15 mouse cellular contexts compared by ENCODE assay signal in genomic region chr4:95038024-95038423, GRCm38 (mm10). TPM values are rescaled to one million over a fixed set of nuclear protein-coding genes. Genes with fewer than 3 reads are reported as not detected.
A peak's percentile ranks its signal among the peaks of the same experiment; 100 is the strongest.
DNase-seq lines count a peak whose midpoint lies in the region; ATAC-seq and TF ChIP-seq lines count a peak whose summit lies in the region.
"Had no signal": no experiment of that assay in that cellular context is flagged by ENCODE, and none has a peak within 500 bp of the region (broad histone marks: within the 10 kb centered on the region; RNA-seq: fewer than 3 reads in every experiment).

No protein-coding gene starts in this region.

- TF ChIP-seq POLR2A in brain, embryonic 14.5 days (IDR thresholded peaks at IDR 0.05; ENCODE audit: borderline replicate concordance, extremely low read depth, insufficient read depth, insufficient read length, poor library complexity, severe bottlenecking): no peak

- H3K27me3 ChIP-seq in heart, embryonic 11.5 days (ENCODE audit: control insufficient read depth, insufficient read depth, low read length): no peaks in the 10 kb centered on the region
- H3K27me3 ChIP-seq in heart, embryonic 14.5 days (ENCODE audit: control insufficient read depth, insufficient read depth, low read length): no peaks in the 10 kb centered on the region
- H3K27me3 ChIP-seq: midbrain, embryonic 15.5 days; neural tube, embryonic 12.5 days had no signal

- no peak for ATAC-seq in heart, embryonic 11.5 days (replicated peaks; ENCODE audit: insufficient number of reproducible peaks, low FRiP score, low TSS enrichment)
- peak; percentile 47; the same call in 1 of the 2 replicates for ATAC-seq in heart, embryonic 14.5 days (ENCODE audit: insufficient number of reproducible peaks, insufficient read depth, low FRiP score, low read depth)
- ATAC-seq: midbrain, embryonic 15.5 days had no signal

- no peak overlapping the region for H3K27ac ChIP-seq in heart, embryonic 11.5 days (ENCODE audit: low read depth, low read length)
- H3K27ac ChIP-seq in heart, embryonic 14.5 days (replicated peaks in 1 of 2; ENCODE audit: control insufficient read depth in 1 of 2, insufficient read depth in 1 of 2, low read depth in 2 of 2, low read length in 2 of 2): peak overlapping the region in 1 of 2 experiments; percentile 14; a peak in 1 of 4 replicates
- H3K27ac ChIP-seq: kidney, postnatal 0 days; liver, embryonic 14.5 days; midbrain, embryonic 15.5 days; neural tube, embryonic 12.5 days had no signal

- H3K9me3 ChIP-seq in heart, embryonic 11.5 days (replicated peaks; ENCODE audit: control insufficient read depth, low read length): no peaks in the 10 kb centered on the region
- H3K9me3 ChIP-seq in heart, embryonic 14.5 days (ENCODE audit: control insufficient read depth, low read length): no peaks in the 10 kb centered on the region
- H3K9me3 ChIP-seq: midbrain, embryonic 15.5 days; neural tube, embryonic 12.5 days had no signal

- no peak overlapping the region for H3K9ac ChIP-seq in heart, embryonic 11.5 days (ENCODE audit: low read depth, low read length)
- H3K9ac ChIP-seq in heart, embryonic 14.5 days (ENCODE audit: low read length): no peak overlapping the region
- H3K9ac ChIP-seq: liver, embryonic 14.5 days; midbrain, embryonic 15.5 days; neural tube, embryonic 12.5 days had no signal

- WGBS in heart, embryonic 11.5 days (ENCODE audit: insufficient replicate concordance): 49% methylated on average over 5 of the region's 5 CpGs
- 32% methylated on average over 5 of the region's 5 CpGs for WGBS in heart, embryonic 14.5 days

- H3K4me3 ChIP-seq in heart, embryonic 11.5 days (ENCODE audit: low read depth, low read length): no peak overlapping the region
- no peak overlapping the region for H3K4me3 ChIP-seq in heart, embryonic 14.5 days (ENCODE audit: control insufficient read depth in 1 of 2, insufficient read depth in 1 of 2, low read depth in 1 of 2, low read length in 2 of 2)
- H3K4me3 ChIP-seq: midbrain, embryonic 15.5 days; neural tube, embryonic 12.5 days had no signal

- DNase-seq in heart, adult 11 months: peak; percentile 96
- peak; percentile 78 for DNase-seq in Muller cell, postnatal 12 days (ENCODE audit: inconsistent ontology term)
- peak; percentile 65 for DNase-seq in brain, embryonic 14.5 days (ENCODE audit: low read depth)
- DNase-seq in thymus, postnatal 10 days (ENCODE audit: low spot score in 2 of 2): no peak
- no peak for DNase-seq in frontal cortex, postnatal 10 days (ENCODE audit: low spot score in 2 of 2)
- DNase-seq in thymus, postnatal 14 days: no peak
- DNase-seq: cerebellum, adult 9-10 months; gastrocnemius, postnatal 25 days; thymus, postnatal 36 days had no signal

- no peak overlapping the region; the same call in 1 of the 2 replicates for H3K4me2 ChIP-seq in heart, embryonic 11.5 days
- no peak overlapping the region for H3K4me2 ChIP-seq in heart, embryonic 14.5 days (ENCODE audit: low read length)
- H3K4me2 ChIP-seq: midbrain, embryonic 15.5 days; neural tube, embryonic 12.5 days had no signal

- no peaks in the 10 kb centered on the region for H3K36me3 ChIP-seq in heart, embryonic 11.5 days (ENCODE audit: control insufficient read depth, insufficient read depth, low read length)
- no peaks in the 10 kb centered on the region for H3K36me3 ChIP-seq in heart, embryonic 14.5 days (ENCODE audit: control insufficient read depth, insufficient read depth, low read length)
- H3K36me3 ChIP-seq: midbrain, embryonic 15.5 days; neural tube, embryonic 12.5 days had no signal

- H3K4me1 ChIP-seq in heart, embryonic 11.5 days (ENCODE audit: control insufficient read depth, insufficient read depth, low read length): 0 out of 2 replicates have a peak, but pooled peaks cover 2% of the 10 kb centered on the region
- H3K4me1 ChIP-seq in heart, embryonic 14.5 days (ENCODE audit: control insufficient read depth in 2 of 2, insufficient read depth in 2 of 2, low read length in 2 of 2): 0 out of 4 replicates have a peak, but pooled peaks cover 0 to 2% of the 10 kb centered on the region in 2 experiments
- H3K4me1 ChIP-seq: midbrain, embryonic 15.5 days; neural tube, embryonic 12.5 days had no signal

- no peak for TF ChIP-seq CTCF in brain, embryonic 14.5 days (IDR thresholded peaks at IDR 0.05; ENCODE audit: borderline replicate concordance, extremely low read depth, insufficient read depth, insufficient read length)

RNA-seq across cellular contexts. Expression of gene Jun, which starts 14.0 kb away (rescaled TPM):
- 33.6 and 34.5 TPM in 2 replicates for polyA plus RNA-seq in heart, embryonic 11.5 days (2014; fragmentation: Nextera tagmentation; extraction: Ambion mirVana)
- 43.3 and 53.1 TPM in 2 replicates for polyA plus RNA-seq in brain, embryonic 14.5 days (2012; rRNA removed)
- 35.6 and 39.3 TPM in 2 replicates for polyA plus RNA-seq in heart, embryonic 14.5 days (2014; fragmentation: Nextera tagmentation; extraction: Ambion mirVana)

RNA-seq across cellular contexts. Expression of gene Mysm1, which starts 59.1 kb away (rescaled TPM):
- 18.9 and 23.9 TPM in 2 replicates for polyA plus RNA-seq in heart, embryonic 11.5 days (2014; fragmentation: Nextera tagmentation; extraction: Ambion mirVana)
- polyA plus RNA-seq in brain, embryonic 14.5 days (2012; rRNA removed): 18.6 and 20.0 TPM in 2 replicates
- polyA plus RNA-seq in heart, embryonic 14.5 days (2014; fragmentation: Nextera tagmentation; extraction: Ambion mirVana): 19.5 and 21.5 TPM in 2 replicates

Comparison
In these comparisons a context has a peak if more than half of its experiments do, and no peak if none do; other contexts are left out.
1. DNase-seq: peak in heart, adult 11 months (single experiment), Muller cell, postnatal 12 days (single experiment) and brain, embryonic 14.5 days (single experiment); none in thymus, postnatal 10 days (0 of 2), frontal cortex, postnatal 10 days (0 of 2) and thymus, postnatal 14 days (single experiment).